Mouse (Mus musculus) kidney, embryonic 16.5 days (tissue): ENCODE measurements around the gene Olfr67. TPM values are rescaled to one million over a fixed set of nuclear protein-coding genes. Genes with fewer than 3 reads are reported as not detected.
"Not testable (repeated sequence)": the region's sequence is repeated elsewhere in the genome, so short reads cannot be mapped to it uniquely, and the experiment has no call there.

ENCODE experiments used
- ATAC-seq: fragments of 200-750 bp; cut with Nextera tagmentation; 2 replicates; pipeline ENCODE4 v1.8.0; 2017; ENCODE audit warnings: moderate TSS enrichment; ENCODE audit not compliant: low FRiP score, low TSS enrichment
- H3K27ac ChIP-seq: fragments of 300-500 bp; sonication (generic); 2 replicates; pipeline ENCODE4 v1.5.1; 2014; ENCODE audit warnings: low read length
- H3K27me3 ChIP-seq: fragments of 300-500 bp; sonication (generic); 2 replicates; pipeline ENCODE4 v1.6.1; 2014; ENCODE audit warnings: low read length, control low read depth, mixed read lengths; ENCODE audit not compliant: insufficient read depth
- H3K36me3 ChIP-seq: fragments of 300-500 bp; sonication (generic); 2 replicates; pipeline ENCODE4 v1.6.1; 2014; ENCODE audit warnings: low read length, control low read depth, mixed read lengths; ENCODE audit not compliant: insufficient read depth
- H3K4me1 ChIP-seq: fragments of 300-500 bp; sonication (generic); 2 replicates; pipeline ENCODE4 v1.6.1; 2014; ENCODE audit warnings: low read length, control low read depth, mixed read lengths; ENCODE audit not compliant: insufficient read depth
- H3K4me2 ChIP-seq: fragments of 300-500 bp; sonication (generic); replicated peaks from 2 replicates; pipeline ENCODE4 v1.6.1; 2014; ENCODE audit warnings: low read depth, low read length
- H3K4me3 ChIP-seq: fragments of 300-500 bp; sonication (generic); 2 replicates; pipeline ENCODE4 v1.5.1; 2014; ENCODE audit warnings: mild to moderate bottlenecking, low read length
- H3K9ac ChIP-seq: fragments of 300-500 bp; sonication (generic); replicated peaks from 2 replicates; pipeline ENCODE4 v1.6.1; 2014; ENCODE audit warnings: low read length
- H3K9me3 ChIP-seq: fragments of 300-500 bp; sonication (generic); 2 replicates; pipeline ENCODE4 v1.6.1; 2016; ENCODE audit warnings: low read length, control low read depth
- WGBS: fragments of 180-500 bp; shearing (Covaris S2); extraction: QIAGEN DNeasy Blood & Tissue Kit; methylation state at CpG from one replicate; pipeline ENCODE4 v1.1.7; 2014; 5-methylcytosine and 5-hydroxymethylcytosine counted together
- polyA plus RNA-seq: library from polyadenylated mRNA; unstranded; fragments of >200 nt; fragmentation: Nextera tagmentation; extraction: Ambion mirVana; gene quantifications from 2 replicates; pipeline ENCODE4 v1.2.1, GENCODE M21; 2015

The Olfr67 gene
- not detected in 2 replicates for polyA plus RNA-seq

DNA sequence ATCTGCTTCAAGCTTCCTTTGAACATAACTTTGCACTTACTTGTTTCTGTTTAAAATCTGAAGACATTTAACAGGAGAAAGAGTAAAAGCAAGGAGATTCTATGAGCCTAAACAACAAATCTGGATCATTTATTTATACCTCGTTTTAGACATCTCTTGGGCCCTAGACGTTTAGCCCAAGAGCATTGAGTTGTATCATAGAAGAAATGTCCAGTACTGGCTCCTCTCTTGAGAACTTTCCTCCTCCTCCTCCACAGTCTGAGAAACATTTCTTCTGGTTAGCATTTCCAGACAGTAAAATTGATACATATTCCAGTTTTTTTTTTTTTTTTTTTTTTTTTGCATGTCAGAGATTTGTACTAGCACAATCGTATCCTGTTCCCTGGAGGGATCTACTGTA, at the start of gene Olfr67:
Gene Olfr67, minus strand, starts transcription at position 101 of the 400 bp plus-strand sequence.
- no peak for ATAC-seq
- H3K27me3 ChIP-seq = no peaks in the 10 kb centered on the region

DNA sequence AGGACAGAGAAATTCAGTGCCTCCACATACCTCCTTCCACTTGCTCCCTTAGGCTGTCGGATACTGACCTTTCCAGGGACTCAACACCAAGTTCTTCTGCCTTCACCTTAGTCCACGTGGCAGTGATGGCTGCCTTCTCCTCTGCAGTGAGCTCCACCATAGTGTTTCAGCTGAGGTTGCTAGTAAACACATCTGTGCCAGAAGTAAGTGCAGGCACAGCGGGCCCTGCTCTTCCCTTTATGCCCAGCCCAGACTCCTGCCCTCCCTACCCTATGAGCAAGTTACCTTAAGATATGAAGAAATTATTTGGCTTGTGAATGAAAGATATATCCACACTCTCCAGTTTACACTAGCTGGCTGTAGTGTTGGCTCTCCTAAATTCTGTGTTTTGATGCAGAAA, 48.6 kb upstream of the Olfr67 start, which contains the start of gene Hbb-bh2:
Gene Hbb-bh2, minus strand, starts transcription at position 253 of the 400 bp plus-strand sequence.
- no peaks in the 10 kb centered on the region for H3K36me3 ChIP-seq
- ATAC-seq = no peak
- H3K4me2 ChIP-seq = no peak within 1 kb of the TSS
- no peaks in the 10 kb centered on the region for H3K4me1 ChIP-seq
- H3K9me3 ChIP-seq = no peaks in the 10 kb centered on the region
- H3K27ac ChIP-seq = no peak within 1 kb of the TSS
- no peak within 1 kb of the TSS for H3K9ac ChIP-seq
- no peaks in the 10 kb centered on the region for H3K27me3 ChIP-seq
- H3K4me3 ChIP-seq = no peak within 1 kb of the TSS
- 72% methylated on average over 3 of the region's 3 CpGs for WGBS

More for the DNA sequence above, at the start of gene Olfr67:
- H3K36me3 ChIP-seq = no peaks in the 10 kb centered on the region
- 76% methylated on average over 3 of the region's 3 CpGs for WGBS
- H3K4me1 ChIP-seq = no peaks in the 10 kb centered on the region
- no peaks in the 10 kb centered on the region for H3K9me3 ChIP-seq
- H3K4me2 ChIP-seq = no peak within 1 kb of the TSS
- H3K27ac ChIP-seq = no peak within 1 kb of the TSS
- H3K4me3 ChIP-seq = no peak within 1 kb of the TSS
- H3K9ac ChIP-seq = no peak within 1 kb of the TSS

DNA sequence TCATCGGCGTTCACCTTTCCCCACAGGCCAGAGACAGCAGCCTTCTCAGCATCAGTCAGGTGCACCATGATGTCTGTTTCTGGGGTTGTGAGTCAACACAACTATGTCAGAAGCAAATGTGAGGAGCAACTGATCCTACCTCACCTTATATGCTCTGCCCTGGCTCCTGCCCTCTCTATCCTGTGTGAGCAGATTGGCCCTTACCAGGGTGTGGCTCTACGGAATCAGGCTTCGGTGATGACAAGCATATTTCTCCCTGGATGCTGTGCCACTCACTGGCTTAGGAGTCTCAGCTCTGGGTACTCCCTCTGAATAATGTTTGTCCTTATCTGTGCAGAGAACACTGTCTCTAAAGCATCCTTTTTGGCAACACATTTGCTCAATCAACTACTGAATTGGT, 36.2 kb upstream of the Olfr67 start, which contains the start of gene Hbb-bs:
Gene Hbb-bs, minus strand, starts transcription at position 289 of the 400 bp plus-strand sequence.
- ATAC-seq = peak; percentile 67; the same call in 1 of the 2 replicates
- no peak within 1 kb of the TSS for H3K9ac ChIP-seq
- no peaks in the 10 kb centered on the region for H3K36me3 ChIP-seq
- no peak within 1 kb of the TSS for H3K27ac ChIP-seq
- no peaks in the 10 kb centered on the region for H3K4me1 ChIP-seq
- H3K4me2 ChIP-seq = no peak within 1 kb of the TSS
- 92% methylated on average over 4 of the region's 4 CpGs for WGBS
- H3K27me3 ChIP-seq = no peaks in the 10 kb centered on the region
- no peaks in the 10 kb centered on the region for H3K9me3 ChIP-seq
- no peak within 1 kb of the TSS for H3K4me3 ChIP-seq

DNA sequence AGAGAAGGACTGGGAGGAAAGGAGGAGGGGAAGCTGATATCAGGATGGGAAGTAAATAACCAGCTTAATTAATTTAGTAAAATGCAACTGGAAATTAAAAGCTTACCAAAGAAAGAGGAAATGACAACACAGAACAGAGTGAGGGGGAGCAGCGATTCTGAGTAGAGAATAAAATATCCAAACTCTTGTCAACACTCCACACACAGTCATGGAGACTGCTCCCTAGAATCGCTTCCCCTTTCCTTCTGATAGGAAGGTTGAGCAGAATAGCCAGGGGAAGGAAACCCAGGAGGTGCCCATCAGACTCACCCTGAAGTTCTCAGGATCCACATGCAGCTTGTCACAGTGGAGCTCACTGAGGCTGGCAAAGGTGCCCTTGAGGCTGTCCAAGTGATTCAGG, 35.5 kb upstream of the Olfr67 start:
- H3K4me1 ChIP-seq, H3K9ac ChIP-seq, H3K27me3 ChIP-seq, H3K4me2 ChIP-seq, H3K27ac ChIP-seq, ATAC-seq, H3K4me3 ChIP-seq, H3K9me3 ChIP-seq, H3K36me3 ChIP-seq: not testable (repeated sequence)
- no CpG with 5 or more reads among the region's 2 CpGs for WGBS

DNA sequence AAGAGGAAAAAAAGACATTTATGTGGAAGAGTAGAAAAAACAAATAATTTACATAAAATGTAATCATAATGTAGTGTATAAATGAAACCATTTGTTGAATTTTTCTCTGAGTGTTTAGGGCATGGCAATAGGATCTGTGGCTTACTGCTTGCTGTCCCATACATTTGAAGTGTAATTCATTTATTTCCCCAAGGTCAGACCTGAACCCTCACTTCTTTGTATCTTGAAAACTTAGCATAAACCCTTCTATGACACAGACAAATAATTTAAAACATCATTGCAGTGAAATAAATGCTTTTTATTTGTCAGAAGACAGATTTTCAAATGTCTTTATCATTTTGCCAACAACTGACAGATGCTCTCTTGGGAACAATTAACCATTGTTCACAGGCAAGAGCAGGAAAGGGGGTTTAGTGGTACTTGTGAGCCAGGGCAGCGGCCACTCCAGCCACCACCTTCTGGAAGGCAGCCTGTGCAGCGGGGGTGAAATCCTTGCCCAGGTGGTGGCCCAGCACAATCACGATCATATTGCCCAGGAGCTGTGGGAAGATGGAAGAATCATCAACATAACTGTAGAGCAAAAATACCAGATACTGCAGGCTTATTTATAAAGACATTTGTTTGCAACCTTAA, 34.8 kb upstream of the Olfr67 start:
- no peaks in the 10 kb centered on the region for H3K36me3 ChIP-seq
- no peak overlapping the region for H3K9ac ChIP-seq
- 62% methylated on average over 3 of the region's 3 CpGs for whole genome bisulfite sequencing
- no peaks in the 10 kb centered on the region for H3K4me1 ChIP-seq
- ATAC-seq = no peak
- H3K27me3 ChIP-seq = no peaks in the 10 kb centered on the region
- H3K4me3 ChIP-seq = no peak overlapping the region
- H3K4me2 ChIP-seq = no peak overlapping the region
- no peaks in the 10 kb centered on the region for H3K9me3 ChIP-seq
- H3K27ac ChIP-seq = no peak overlapping the region

DNA sequence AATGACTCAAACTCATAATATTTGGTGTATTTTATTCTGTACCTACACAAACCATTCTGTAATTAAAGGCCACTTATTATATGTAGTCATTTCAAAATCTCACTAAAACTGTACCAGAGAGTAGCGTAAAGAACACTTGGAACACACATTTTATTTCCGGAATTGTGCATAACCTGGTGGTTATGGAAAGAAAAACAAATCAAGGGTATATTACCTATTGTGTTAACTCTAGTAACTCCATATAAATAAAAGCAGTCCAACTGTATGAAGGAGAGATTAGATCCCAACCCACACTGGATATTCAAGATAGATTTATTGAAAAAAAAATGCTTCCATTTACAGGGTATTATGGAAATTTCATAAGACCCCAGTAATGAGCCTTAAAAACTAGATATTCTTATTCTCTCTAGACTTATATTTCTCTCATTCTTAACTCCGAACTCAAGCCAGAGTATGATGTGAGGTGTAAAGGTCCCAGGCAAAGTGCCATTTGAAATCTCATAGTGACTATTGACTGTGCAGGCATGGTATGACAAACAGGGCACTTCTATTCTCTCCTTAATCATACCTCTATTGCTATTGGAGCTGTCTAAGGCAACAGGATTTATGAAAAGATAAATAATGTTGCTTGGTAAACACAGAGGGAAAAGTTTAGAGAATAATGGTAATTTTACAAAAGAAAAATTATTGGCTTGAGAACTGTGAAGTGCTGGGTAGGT, 34.1 kb upstream of the Olfr67 start:
- no peaks in the 10 kb centered on the region for H3K36me3 ChIP-seq
- H3K4me1 ChIP-seq = no peaks in the 10 kb centered on the region
- H3K9ac ChIP-seq = no peak overlapping the region
- ATAC-seq = no peak
- no peaks in the 10 kb centered on the region for H3K27me3 ChIP-seq
- no peak overlapping the region for H3K4me3 ChIP-seq
- 91% methylated on average over 3 of the region's 3 CpGs for WGBS
- H3K9me3 ChIP-seq = no peaks in the 10 kb centered on the region
- H3K27ac ChIP-seq = no peak overlapping the region
- H3K4me2 ChIP-seq = no peak overlapping the region

DNA sequence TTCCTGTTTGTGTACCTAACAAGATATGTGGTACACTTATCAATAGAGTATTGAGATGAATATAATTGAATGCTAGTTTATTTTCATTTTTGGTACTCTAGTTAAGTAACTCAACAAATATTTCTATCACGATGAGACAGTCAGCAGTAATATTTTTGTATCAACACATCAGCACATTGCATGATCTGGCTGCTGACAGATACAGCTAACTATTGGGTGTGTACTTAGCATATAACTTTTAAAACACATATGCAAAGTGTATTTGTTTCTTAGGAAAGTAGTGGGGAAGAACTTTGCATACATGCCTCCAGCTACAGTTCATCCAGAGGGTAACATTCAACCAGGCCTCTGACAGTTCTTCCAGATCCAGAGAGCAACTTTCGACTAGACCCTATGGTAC, 33.0 kb upstream of the Olfr67 start:
- no peak for ATAC-seq
- no peak overlapping the region for H3K9ac ChIP-seq
- no peaks in the 10 kb centered on the region for H3K9me3 ChIP-seq
- H3K27me3 ChIP-seq = no peaks in the 10 kb centered on the region
- no peak overlapping the region for H3K4me3 ChIP-seq
- no peaks in the 10 kb centered on the region for H3K4me1 ChIP-seq
- no peaks in the 10 kb centered on the region for H3K36me3 ChIP-seq
- no peak overlapping the region for H3K27ac ChIP-seq
- no peak overlapping the region for H3K4me2 ChIP-seq
- 84% methylated on average over 2 of the region's 2 CpGs for WGBS

DNA sequence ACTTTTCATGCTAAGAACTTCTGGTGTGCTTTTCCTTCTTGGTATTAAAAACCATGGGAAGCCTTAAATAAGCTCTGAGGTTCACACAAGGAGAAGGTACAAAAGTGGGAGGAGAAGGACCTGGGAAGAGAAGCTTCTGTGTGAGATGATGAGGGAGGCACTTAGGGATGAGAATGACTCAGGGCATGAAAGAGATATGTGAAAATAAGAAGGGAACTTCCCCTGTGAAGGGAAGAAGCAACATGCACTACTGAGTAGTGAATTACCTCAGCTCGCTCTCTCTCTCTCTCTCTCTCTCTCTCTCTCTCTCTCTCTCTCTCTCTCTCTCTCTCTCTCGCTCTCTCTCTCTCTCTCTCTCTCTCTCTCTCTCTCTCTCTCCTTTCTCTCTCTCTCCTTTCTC, 23.5 kb upstream of the Olfr67 start:
- not testable (repeated sequence) for H3K36me3 ChIP-seq, H3K4me1 ChIP-seq, H3K27me3 ChIP-seq, H3K4me3 ChIP-seq, H3K27ac ChIP-seq, H3K4me2 ChIP-seq, H3K9me3 ChIP-seq, ATAC-seq, H3K9ac ChIP-seq
- WGBS = 83% methylated on average over 1 of the region's 2 CpGs

DNA sequence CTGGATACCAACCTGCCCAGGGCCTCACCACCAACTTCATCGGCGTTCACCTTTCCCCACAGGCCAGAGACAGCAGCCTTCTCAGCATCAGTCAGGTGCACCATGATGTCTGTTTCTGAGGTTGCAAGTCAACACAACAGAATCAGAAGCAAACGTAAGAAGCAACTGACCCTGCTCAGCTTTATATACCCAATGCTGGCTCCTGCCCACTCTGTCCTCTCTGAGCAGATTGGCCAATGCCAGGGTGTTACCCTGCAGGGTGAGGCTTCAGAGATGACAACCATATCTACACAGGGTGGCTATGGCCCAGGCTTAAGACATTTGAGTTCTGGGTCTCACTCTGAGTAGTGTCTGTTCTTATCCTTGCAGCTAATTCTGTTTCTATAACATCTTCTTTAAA, 22.1 kb upstream of the Olfr67 start, which contains the start of gene Hbb-bt:
Gene Hbb-bt, minus strand, starts transcription at position 231 of the 400 bp plus-strand sequence.
- Histone ChIP-seq H3K9ac (no peak within 1 kb of the TSS), H3K4me1 (no peaks in the 10 kb centered on the region), H3K9me3 (no peaks in the 10 kb centered on the region), H3K4me2 (no peak within 1 kb of the TSS), H3K36me3 (no peaks in the 10 kb centered on the region), H3K27ac (no peak within 1 kb of the TSS), H3K27me3 (no peaks in the 10 kb centered on the region), H3K4me3 (no peak within 1 kb of the TSS)
- WGBS = 86% methylated on average over 3 of the region's 3 CpGs
- ATAC-seq = no peak

DNA sequence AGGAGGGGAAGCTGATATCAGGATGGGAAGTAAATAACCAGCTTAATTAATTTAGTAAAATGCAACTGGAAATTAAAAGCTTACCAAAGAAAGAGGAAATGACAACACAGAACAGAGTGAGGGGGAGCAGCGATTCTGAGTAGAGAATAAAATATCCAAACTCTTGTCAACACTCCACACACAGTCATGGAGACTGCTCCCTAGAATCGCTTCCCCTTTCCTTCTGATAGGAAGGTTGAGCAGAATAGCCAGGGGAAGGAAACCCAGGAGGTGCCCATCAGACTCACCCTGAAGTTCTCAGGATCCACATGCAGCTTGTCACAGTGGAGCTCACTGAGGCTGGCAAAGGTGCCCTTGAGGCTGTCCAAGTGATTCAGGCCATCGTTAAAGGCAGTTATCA, 21.5 kb upstream of the Olfr67 start:
- not testable (repeated sequence) for H3K4me3 ChIP-seq, ATAC-seq, H3K36me3 ChIP-seq, H3K9me3 ChIP-seq, H3K27ac ChIP-seq, H3K4me1 ChIP-seq, H3K4me2 ChIP-seq, H3K9ac ChIP-seq, H3K27me3 ChIP-seq
- WGBS = no CpG with 5 or more reads among the region's 3 CpGs
